Mouse (Mus musculus) adrenal gland, postnatal 4 days (tissue): ENCODE measurements around the gene Gpx4. TPM values are rescaled to one million over a fixed set of nuclear protein-coding genes. Genes with fewer than 3 reads are reported as not detected.

Experiments
- DNase-seq, 2 experiments: peaks; one replicate each; pipeline ENCODE4 v3.0.0; 2021 to 2022; ENCODE audit warnings: low spot score in 2 of 2, mixed read lengths in 2 of 2
- long read RNA-seq, 2 experiments: library from polyadenylated mRNA; stranded (forward); transcript quantifications; one replicate each; pipeline ENCODE4 v2.0.0; 2021
- total RNA-seq, 2 experiments: library from RNA; stranded (reverse); gene quantifications; 2 replicates each; pipeline ENCODE4 v1.2.3; 2021

Gpx4 gene
- total RNA-seq: 100 to 1,000 TPM; 576 to 622 TPM
- long read RNA-seq, experiment 1, transcript Gpx4-202 (7 exons, 959 nt): major isoform, 498 of 535 reads
- long read RNA-seq, experiment 1, transcript Gpx4-207 (6 exons, 735 nt): minor isoform, 5 of 535 reads
- long read RNA-seq, experiment 1, partial matches to known transcripts: 20 of 535 reads
- long read RNA-seq, experiment 1, other reads (novel, unspliced or antisense): 9 of 535 reads
- long read RNA-seq, experiment 2, transcript Gpx4-202 (7 exons, 959 nt): major isoform, 380 of 418 reads
- long read RNA-seq, experiment 2, transcript Gpx4-207 (6 exons, 735 nt): minor isoform, 13 of 418 reads
- long read RNA-seq, experiment 2, partial matches to known transcripts: 8 of 418 reads
- long read RNA-seq, experiment 2, other reads (novel, unspliced or antisense): 14 of 418 reads

DNA sequence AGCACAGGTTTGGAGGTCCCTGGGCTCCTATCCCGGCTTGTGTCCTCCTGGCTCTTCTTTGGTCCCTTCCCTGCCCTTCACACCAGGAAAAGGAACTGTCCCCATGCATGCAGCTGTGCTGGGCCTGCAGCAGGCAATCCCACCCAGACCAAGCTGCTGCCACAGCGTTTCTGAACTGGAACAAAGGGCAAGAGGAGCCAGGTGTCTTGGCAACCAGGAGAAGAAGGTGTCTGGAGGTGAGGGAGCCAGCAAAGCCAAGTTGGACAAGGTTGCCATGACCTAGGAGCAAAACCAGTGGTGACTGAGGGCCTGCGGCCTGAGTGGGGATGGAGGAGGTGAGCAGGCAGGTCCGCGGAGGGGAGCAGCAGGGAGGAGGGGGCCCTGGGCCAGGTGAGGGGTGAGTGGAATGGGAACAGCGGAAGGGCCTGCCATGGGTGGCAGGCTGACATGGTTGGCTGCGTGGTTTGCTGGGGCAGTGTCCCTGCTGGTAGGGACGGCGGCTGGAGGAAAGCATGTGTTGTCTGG lies at the start of gene Gpx4:
TSS of gene Gpx4 (plus strand) at position 126 of the 525 bp plus-strand sequence.
- DNase-seq: no peak

DNA sequence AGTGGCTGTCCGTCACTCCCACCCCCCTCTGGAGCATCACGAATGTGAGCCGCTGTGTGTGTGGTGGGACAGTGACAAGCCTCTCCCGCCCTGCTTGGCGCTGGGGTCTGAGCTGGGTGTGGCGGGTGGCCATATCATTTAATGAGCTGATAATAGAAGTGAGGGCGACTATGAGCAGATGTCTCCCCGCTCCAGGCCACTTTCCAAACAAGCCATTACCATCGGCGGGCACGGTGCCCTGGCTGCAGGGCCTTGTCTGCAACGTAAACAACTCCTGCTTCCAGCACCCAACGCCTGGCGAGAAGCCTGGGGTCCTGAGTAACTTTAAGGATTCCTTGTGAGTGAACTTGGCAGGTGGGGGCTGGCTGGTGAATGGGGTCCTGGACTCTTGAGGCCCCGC lies 49.1 kb upstream of the Gpx4 start:
- DNase-seq: no peak

DNA sequence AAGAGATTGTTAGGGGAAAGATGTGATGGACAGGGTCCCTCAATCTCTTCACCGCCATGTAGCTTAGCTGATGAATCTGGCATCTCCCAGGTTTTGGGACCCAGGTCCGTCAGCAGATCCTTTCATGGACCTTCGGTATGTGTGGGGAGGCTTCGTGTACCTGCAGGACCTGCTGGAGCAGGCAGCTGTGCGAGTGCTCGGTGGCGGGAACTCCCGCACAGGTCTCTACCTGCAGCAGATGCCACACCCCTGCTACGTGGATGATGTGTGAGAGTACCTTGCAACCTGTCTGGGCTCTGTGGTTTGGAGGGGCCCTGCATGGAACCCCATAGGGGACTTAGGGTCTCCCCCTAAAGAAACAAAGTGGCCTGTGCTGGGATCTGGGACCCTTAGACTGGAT lies 45.0 kb upstream of the Gpx4 start:
- no peak for DNase-seq

DNA sequence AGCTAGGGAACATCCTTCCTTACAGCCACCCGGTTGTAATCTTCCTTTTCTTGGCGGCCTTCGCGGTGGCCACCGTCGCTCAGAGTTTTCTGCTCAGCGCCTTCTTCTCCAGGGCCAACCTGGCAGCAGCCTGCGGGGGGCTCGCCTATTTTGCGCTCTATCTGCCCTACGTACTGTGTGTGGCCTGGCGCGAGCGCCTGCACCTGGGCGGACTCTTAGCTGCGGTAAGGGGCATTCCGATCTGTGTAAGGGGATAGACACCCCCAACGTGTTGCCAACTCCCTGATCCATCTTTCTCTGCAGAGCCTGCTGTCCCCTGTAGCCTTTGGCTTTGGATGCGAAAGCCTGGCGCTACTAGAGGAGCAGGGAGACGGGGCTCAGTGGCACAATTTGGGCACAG lies 44.1 kb upstream of the Gpx4 start:
- no peak for DNase-seq

DNA sequence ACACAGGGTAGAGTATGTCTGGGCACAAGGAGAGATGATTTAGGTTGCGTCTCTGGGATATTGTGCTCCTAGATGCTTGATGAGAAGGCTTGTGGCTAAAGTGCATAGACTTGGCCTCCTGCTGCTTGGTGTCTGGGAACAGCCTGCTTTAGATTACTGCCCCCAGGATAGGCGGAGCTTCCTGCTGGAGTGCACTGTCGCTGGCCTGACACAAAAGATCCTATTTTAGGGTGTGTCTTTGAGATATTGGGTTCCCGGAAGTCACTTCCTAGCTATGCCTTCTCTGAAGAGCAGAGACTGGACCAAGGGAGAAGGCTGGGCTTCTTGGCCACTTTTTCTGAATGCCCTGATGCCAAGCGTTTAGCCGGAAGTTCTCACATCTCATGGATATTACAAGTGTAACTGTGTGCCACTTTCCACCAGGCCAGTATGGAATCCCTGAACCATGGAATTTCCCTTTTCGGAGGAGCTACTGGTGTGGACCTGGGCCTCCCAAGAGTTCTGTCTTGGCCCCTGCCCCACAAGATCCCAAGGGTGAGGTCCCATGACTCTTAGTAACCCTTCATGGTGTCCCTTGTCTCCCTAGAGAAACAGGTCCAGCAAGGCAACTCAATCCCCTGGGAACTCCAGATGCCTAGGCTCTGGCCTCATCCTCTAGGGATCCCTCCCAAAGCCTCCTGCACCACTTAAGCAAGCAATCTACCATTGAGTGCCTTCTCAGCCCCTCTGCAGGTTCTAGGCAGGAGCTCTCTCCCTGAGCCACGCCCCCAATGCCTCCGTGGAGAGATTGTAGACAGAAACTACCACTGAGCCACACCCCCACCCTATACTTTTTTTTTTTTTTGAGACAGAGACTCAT lies 43.4 kb upstream of the Gpx4 start:
- DNase-seq: no peak

DNA sequence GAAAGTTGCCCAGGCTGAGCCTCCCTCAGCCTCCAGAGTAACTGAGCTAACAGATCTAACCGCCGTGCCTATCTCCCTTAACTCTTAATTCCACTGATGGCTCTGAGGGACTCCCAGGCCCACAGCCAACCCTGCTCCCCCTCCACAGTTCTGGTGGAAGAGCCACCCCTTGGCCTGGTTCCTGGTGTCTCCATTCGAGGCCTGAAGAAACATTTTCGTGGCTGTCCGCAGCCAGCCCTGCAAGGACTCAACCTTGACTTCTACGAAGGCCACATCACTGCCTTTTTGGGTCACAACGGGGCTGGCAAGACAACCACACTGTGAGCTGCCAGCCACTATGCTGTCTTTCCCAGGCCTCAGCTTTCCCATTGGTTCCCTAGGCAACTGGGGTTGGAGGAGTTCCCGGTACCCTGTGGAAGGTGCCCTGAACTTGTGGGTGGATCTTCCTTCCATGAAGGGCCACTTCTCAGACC lies 42.7 kb upstream of the Gpx4 start:
- DNase-seq: no peak

DNA sequence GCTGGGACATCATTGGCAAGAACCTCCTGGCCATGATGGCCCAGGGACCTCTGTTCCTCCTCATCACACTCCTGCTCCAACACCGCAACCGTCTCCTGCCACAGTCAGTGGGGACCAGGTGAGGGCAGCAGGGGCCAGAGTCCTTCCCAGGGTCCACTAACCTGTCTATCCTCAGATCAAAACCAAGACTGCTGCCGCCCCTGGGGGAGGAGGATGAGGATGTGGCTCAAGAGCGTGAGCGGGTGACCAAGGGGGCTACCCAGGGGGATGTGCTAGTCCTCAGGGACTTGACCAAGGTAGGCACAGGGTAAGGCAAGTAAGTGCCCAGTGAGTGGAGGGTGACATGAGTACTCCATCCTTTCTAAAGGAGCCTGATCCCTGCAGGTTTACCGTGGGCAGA lies 35.2 kb upstream of the Gpx4 start:
- no peak for DNase-seq

DNA sequence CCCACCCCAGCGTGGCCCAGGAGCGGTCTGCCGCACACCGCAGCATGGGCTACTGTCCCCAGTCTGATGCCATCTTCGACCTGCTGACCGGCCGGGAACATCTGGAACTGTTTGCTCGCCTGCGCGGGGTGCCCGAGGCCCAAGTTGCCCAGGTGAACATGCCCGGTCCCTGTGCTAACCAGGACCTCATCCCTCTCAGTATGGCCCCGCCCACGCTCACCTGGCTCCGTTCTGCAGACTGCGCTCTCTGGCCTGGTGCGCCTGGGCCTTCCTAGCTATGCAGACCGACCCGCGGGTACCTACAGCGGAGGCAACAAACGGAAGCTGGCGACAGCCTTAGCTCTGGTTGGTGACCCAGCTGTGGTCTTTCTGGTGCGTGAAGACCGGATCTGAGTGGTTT lies 33.4 kb upstream of the Gpx4 start:
- DNase-seq: no peak

DNA sequence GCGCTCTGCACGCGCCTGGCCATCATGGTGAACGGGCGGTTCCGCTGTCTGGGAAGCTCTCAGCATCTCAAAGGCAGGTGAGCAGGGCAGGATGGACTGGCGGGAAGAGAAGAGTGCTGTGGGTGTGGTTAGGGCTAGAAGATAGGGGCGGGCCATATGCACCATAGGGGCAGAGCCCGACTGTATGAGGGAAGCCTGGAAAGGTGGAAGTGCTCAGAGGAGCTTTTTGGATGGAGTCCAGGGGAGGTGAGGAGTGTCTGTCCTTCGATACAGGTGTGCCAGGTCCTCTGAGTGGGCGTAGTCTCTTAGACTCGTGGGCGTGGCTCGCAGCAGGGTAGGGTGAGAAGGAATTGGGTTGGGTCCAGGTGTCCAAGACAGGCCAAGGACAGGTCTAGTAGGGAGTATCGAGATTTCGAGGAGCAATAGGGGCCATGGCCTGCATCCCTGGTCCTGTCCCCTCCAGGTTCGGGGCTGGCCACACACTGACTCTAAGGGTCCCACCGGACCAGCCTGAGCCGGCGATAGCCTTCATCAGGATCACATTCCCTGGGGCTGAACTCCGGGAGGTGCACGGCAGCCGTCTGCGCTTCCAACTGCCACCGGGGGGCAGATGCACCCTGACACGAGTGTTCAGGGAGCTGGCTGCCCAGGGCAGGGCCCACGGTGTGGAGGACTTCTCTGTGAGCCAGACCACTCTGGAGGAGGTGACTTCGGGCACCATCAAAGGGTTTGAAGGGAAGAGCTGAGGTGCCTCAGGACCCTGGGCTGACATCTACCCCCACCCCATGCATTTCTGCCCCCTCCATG lies 32.3 kb upstream of the Gpx4 start:
- no peak for DNase-seq

DNA sequence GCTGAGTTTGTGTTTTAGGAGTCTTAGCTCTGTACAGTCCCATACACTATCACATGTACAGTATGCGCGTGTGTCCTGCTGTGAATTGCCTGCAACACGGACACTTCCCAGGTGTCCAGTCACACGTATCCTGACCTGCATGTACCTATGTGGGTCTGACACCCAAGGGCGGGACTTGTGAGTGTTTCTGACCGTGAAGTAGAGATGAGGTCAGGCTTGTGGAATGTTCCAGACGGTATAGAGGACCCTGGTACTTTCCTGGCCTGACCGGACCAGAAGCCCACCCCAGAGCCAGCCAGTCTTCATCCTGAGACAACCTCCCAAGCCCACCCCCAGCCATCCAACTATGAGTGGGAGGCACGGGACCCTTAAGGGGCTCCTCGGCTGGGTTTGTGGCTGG lies 31.4 kb upstream of the Gpx4 start:
- no peak for DNase-seq

DNA sequence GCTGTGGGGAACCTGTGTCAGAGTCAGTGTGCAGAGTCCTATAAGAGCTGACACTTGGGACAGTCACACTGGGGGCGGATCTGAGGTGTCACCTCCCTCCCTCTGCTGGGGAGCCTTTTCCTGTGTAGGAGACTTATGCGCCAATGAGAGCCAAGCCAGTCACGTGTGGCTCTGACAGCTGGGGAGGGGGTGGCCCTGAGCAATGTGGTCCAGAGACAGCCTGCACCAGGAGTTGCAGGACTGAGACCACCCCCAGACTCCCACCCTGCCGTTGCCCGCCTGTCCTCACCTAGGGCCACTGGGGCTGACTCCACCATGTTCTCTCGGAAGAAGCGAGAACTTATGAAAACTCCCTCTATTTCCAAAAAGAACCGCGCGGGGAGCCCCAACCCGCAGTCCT lies 30.5 kb upstream of the Gpx4 start, which contains the start of gene Arhgap45:
TSS of gene Arhgap45 (plus strand) at position 143 of the 400 bp plus-strand sequence.
- DNase-seq: no peak

DNA sequence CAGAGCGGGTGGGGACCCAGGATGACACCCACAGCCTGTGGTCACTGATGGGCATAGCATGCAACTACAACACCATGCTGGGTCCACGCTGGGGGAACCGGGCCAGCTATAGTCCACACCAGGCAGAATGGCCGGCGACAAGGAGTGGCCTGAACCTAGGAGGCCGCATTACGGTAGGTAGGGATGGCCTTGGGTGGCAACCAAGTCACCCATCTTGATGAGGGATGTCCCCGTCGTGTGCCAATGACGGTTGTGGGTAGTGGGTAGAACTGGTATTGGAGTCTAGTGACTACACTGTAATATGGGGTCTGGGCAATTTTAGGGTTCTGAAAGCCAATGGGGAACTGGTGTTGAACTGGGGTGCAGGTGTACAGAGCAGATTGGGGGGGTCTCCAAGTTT lies 30.0 kb upstream of the Gpx4 start:
- DNase-seq: no peak

DNA sequence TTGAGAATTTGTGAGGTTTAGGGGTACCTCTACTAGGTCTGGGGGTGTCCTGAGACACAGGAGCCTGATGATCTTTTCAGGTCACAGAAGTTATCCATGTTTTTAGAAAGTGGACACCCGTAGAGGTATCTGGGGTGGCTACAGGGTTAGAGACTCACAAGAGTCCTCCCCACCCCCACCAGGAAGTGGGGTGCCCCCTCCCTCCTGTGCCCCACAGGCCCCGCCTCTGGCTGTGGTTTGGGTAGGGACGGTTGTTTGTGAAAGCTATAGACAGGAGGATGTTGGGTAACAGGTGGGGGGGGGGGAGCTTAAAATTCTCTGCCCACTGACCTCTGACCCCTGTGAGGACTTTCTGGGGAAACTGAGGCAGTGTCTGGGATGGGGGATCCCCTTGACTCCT lies 29.6 kb upstream of the Gpx4 start:
- no peak for DNase-seq

DNA sequence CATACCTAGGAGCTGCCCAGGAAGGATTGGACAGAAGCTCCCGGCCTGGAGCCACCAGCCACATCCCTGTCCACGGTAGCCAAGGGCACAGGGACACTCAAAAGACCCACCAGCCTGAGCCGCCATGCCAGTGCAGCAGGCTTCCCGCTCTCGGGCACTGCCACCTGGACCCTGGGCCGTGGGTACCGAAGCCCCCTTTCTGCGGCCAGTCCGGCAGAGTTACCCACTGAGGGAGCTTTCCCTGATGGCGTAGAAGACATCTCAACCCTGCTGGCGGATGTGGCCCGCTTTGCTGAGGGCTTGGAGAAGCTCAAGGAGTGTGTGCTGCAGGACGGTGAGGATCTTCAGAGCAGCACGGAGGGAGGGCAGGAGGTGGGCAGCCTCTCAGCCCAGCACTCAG lies 29.2 kb upstream of the Gpx4 start:
- DNase-seq: no peak

DNA sequence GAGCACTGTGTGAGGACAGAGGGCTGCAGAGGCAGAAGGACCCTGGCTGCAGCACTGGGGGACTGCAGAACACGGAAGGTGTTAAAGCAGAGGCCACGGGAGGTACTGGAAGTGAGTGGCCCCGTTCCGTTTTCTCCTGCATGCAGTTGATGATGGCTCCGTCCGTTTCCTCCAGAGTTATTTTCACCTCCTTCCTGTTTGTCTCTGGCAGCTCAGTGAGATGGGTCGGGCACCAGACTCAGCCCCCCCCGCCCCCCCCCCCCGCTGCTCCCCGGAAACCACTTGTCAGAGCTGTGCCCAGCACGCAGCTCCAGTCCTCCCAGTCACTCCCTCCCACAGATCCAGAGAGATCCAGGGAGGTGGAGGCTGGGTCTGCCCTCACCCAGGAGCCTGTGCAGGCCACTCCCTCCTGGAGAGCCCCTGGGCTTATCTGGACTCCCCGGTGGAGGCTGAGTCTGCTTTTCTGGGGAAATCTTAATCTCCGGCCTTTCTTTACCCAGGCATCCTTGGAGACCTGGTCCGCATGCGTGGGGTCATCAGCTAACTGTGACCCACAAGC lies 28.1 kb upstream of the Gpx4 start:
- no peak for DNase-seq

DNA sequence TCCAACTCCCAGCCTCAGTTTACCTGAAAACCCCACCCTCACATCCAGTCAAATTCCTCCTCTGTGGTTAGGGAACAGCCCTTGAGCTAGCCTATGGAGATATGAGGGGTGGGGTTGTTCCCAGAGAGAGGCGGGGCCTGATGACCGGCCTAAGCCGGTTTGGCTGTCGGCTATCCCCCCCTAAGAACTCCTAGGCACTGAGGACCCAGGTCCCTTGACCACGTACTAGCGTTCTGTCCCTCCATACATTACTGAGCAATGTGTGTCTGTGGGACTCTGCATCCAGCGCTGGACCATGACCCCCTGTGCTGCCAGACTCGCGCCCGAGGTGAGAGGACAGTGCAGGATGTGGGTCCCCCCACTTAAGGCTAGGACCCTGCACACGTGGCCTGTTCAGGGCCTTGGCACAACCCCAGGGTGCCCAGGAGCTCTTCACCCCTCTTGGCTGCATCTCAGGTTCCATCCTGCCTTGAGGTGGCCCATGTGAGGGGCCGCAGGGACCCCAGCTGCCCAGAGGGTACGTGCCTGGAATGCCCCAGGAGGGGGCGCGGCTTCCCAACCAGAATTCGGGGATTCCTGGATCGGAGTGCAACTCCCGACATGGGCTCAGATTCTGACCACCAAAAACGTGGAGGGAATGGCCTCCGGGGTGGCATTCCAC lies 27.4 kb upstream of the Gpx4 start:
- no peak for DNase-seq

DNA sequence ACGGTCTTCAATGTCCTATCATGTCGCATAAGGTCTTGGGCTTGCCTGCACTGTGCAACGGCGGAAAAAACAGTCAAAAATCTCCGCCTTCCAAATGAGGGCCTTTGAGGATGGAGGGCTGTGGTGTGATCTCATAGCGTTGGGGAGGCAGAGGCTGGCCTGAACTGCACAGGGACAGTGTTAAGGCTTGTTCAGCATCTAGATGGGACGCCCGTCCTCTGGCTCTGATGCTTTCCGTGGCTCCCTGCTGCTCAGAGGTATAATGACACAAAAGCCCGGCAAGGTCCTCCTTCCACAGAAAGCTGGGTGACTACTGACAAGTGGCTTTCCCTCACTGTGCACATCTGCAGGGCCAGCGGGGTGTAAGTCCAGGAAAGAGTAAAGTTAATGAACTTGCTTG lies 26.8 kb upstream of the Gpx4 start:
- no peak for DNase-seq

DNA sequence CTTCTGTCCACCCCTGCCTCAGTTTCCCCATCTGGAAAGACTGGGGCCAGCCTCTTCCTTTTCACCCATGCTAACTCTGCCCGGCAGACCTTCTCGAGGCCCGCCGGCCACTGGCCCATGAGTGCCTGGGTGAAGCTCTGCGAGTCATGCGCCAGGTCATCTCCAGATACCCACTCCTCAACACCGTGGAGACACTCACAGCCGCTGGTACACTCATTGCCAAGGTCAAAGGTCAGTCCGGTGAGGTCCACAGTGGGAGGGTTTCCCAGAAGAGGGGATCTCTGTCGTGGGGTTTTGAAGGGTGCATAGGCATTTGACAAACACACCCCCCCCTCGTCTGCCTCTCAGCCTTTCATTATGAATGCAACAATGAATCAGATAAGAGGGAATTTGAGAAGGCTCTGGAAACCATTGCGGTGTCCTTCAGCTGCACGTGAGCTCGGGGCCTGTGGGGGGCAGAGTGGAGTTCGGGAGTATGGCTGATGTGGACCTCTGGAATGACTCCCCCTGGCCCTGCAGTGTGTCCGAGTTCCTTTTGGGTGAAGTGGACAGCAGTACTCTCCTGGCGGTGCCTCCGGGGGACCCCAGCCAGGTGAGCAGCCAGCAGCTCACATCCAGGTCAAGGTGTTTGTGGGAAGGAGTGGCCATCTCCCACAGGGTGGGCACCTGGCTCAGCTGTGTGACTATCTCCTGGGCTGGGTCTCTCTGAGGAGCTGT lies 26.2 kb upstream of the Gpx4 start:
- DNase-seq: no peak

DNA sequence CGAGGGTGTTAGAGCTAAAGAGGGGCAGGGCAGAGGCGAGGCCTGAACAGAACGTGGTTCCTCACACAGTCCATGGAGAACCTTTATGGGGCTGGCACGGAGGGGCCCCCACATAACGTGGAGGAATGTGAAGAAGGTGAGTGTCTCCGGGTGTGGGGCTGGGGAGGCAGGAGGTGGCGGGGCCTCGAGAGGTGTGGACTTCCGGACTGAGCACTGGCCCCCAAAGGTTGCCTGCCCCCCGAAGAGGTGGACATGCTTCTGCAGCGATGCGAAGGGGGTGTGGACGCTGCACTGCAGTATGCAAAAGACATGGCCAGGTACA lies 25.7 kb upstream of the Gpx4 start:
- no peak for DNase-seq

DNA sequence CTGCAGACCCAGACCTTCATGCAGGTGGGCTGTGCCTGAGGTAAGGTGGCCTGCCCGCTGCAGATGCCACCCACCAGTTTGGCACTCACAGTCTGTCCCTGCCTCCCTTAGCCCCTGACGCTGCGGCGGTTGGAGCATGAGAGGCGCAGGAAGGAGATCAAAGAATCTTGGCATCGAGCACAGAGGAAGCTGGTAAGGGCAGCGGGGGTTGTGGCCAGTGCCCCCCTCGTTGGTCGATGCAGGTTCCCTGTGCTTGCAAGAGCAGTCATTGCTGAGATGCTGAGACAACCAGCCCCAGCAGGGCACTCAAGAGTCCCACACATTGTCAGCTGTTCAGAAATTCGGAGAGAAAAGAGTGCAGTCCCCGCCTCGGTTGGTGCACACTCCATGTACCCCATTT lies 24.8 kb upstream of the Gpx4 start:
- no peak for DNase-seq
